Mouse (Mus musculus): ENCODE measurements around the gene Pla2r1. TPM values are rescaled to one million over a fixed set of nuclear protein-coding genes. Genes with fewer than 3 reads are reported as not detected.

Pla2r1 gene
- polyA plus RNA-seq, 1 experiment from 2014 or later = 1.3 TPM

GRCm38 (mm10) chr2:60540346-60540745, 12.8 kb downstream of the Pla2r1 start:
- no peak overlapping the region for H3K27ac ChIP-seq
- H3K4me1 ChIP-seq = peaks cover 8% of the 10 kb centered on the region
- 88% methylated on average over 8 of the region's 8 CpGs for WGBS
- no peaks in the 10 kb centered on the region for H3K27me3 ChIP-seq
- no peak overlapping the region for H3K9ac ChIP-seq
- ATAC-seq (ENCODE audit: low FRiP score, low read depth) = no peak
- H3K9me3 ChIP-seq = no peaks in the 10 kb centered on the region
- H3K4me2 ChIP-seq (replicated peaks) = no peak overlapping the region
- H3K4me3 ChIP-seq = no peak overlapping the region
- H3K36me3 ChIP-seq = no peaks in the 10 kb centered on the region

GRCm38 (mm10) chr2:60538710-60539109, 14.4 kb downstream of the Pla2r1 start:
- Histone ChIP-seq H3K27ac (no peak overlapping the region), H3K4me3 (no peak overlapping the region), H3K27me3 (no peaks in the 10 kb centered on the region), H3K9ac (no peak overlapping the region), H3K9me3 (no peaks in the 10 kb centered on the region), H3K36me3 (no peaks in the 10 kb centered on the region), H3K4me1 (no peaks in the 10 kb centered on the region), H3K4me2 (replicated peaks) (no peak overlapping the region)
- WGBS = 63% methylated on average over 5 of the region's 5 CpGs
- ATAC-seq (ENCODE audit: low FRiP score, low read depth) = no peak

- H3K4me1 ChIP-seq = no peaks in the 10 kb centered on the region
- H3K27me3 ChIP-seq = no peaks in the 10 kb centered on the region
- H3K9me3 ChIP-seq = no peaks in the 10 kb centered on the region
- H3K36me3 ChIP-seq = no peaks in the 10 kb centered on the region
- H3K4me3 ChIP-seq = no peak overlapping the region
- H3K9ac ChIP-seq = no peak overlapping the region
- H3K4me2 ChIP-seq (replicated peaks) = no peak overlapping the region
- no peak overlapping the region for H3K27ac ChIP-seq
- no peak for ATAC-seq (ENCODE audit: low FRiP score, low read depth)
- WGBS = 56% methylated on average over 4 of the region's 4 CpGs
Measured at GRCm38 (mm10) chr2:60538274-60538673, 14.8 kb downstream of the Pla2r1 start.

- WGBS = 78% methylated on average over 8 of the region's 8 CpGs
- no peaks in the 10 kb centered on the region for H3K4me1 ChIP-seq
- H3K4me2 ChIP-seq (replicated peaks) = no peak overlapping the region
- H3K36me3 ChIP-seq = no peaks in the 10 kb centered on the region
- no peak overlapping the region for H3K4me3 ChIP-seq
- no peak for ATAC-seq (ENCODE audit: low FRiP score, low read depth)
- H3K27ac ChIP-seq = no peak overlapping the region
- no peaks in the 10 kb centered on the region for H3K27me3 ChIP-seq
- no peak overlapping the region for H3K9ac ChIP-seq
- H3K9me3 ChIP-seq = no peaks in the 10 kb centered on the region
Measured at GRCm38 (mm10) chr2:60534755-60535154, 18.4 kb downstream of the Pla2r1 start.

GRCm38 (mm10) chr2:60533026-60533425, 20.1 kb downstream of the Pla2r1 start:
- Histone ChIP-seq H3K4me2 (replicated peaks) (no peak overlapping the region), H3K4me3 (no peak overlapping the region), H3K36me3 (no peaks in the 10 kb centered on the region), H3K9me3 (no peaks in the 10 kb centered on the region), H3K9ac (no peak overlapping the region), H3K27ac (no peak overlapping the region), H3K27me3 (no peaks in the 10 kb centered on the region), H3K4me1 (no peaks in the 10 kb centered on the region)
- no peak for ATAC-seq (ENCODE audit: low FRiP score, low read depth)
- WGBS = 83% methylated on average over 3 of the region's 3 CpGs

- no peak overlapping the region for H3K27ac ChIP-seq
- no peaks in the 10 kb centered on the region for H3K36me3 ChIP-seq
- H3K4me1 ChIP-seq = no peaks in the 10 kb centered on the region
- 72% methylated on average over 5 of the region's 5 CpGs for WGBS
- no peak overlapping the region for H3K4me3 ChIP-seq
- ATAC-seq (ENCODE audit: low FRiP score, low read depth) = no peak
- no peak overlapping the region for H3K4me2 ChIP-seq (replicated peaks)
- no peak overlapping the region for H3K9ac ChIP-seq
- no peaks in the 10 kb centered on the region for H3K9me3 ChIP-seq
- no peaks in the 10 kb centered on the region for H3K27me3 ChIP-seq
Measured at GRCm38 (mm10) chr2:60532495-60532894, 20.6 kb downstream of the Pla2r1 start.

- Histone ChIP-seq H3K4me1 (no peaks in the 10 kb centered on the region), H3K4me3 (no peak overlapping the region), H3K4me2 (replicated peaks) (no peak overlapping the region), H3K27ac (no peak overlapping the region), H3K27me3 (no peaks in the 10 kb centered on the region), H3K9ac (no peak overlapping the region), H3K36me3 (no peaks in the 10 kb centered on the region), H3K9me3 (no peaks in the 10 kb centered on the region)
- WGBS = 61% methylated on average over 8 of the region's 8 CpGs
- no peak for ATAC-seq (ENCODE audit: low FRiP score, low read depth)
Measured at GRCm38 (mm10) chr2:60515817-60516216, 37.3 kb downstream of the Pla2r1 start.

- H3K9ac ChIP-seq = no peak overlapping the region
- H3K36me3 ChIP-seq = no peaks in the 10 kb centered on the region
- no peak overlapping the region for H3K4me2 ChIP-seq (replicated peaks)
- no peak overlapping the region for H3K27ac ChIP-seq
- H3K9me3 ChIP-seq = no peaks in the 10 kb centered on the region
- WGBS = 74% methylated on average over 4 of the region's 4 CpGs
- H3K4me3 ChIP-seq = no peak overlapping the region
- no peaks in the 10 kb centered on the region for H3K4me1 ChIP-seq
- no peaks in the 10 kb centered on the region for H3K27me3 ChIP-seq
- ATAC-seq (ENCODE audit: low FRiP score, low read depth) = no peak
Measured at GRCm38 (mm10) chr2:60514863-60515262, 38.2 kb downstream of the Pla2r1 start.

- no peaks in the 10 kb centered on the region for H3K4me1 ChIP-seq
- ATAC-seq (ENCODE audit: low FRiP score, low read depth) = no peak
- no peak overlapping the region for H3K27ac ChIP-seq
- no peak overlapping the region for H3K4me3 ChIP-seq
- no peaks in the 10 kb centered on the region for H3K27me3 ChIP-seq
- H3K9me3 ChIP-seq = no peaks in the 10 kb centered on the region
- no peak overlapping the region for H3K4me2 ChIP-seq (replicated peaks)
- H3K36me3 ChIP-seq = no peaks in the 10 kb centered on the region
- no peak overlapping the region for H3K9ac ChIP-seq
- 92% methylated on average over 1 of the region's 1 CpGs for WGBS
Measured at GRCm38 (mm10) chr2:60510718-60511117, 42.4 kb downstream of the Pla2r1 start.

GRCm38 (mm10) chr2:60505145-60505544, 48.0 kb downstream of the Pla2r1 start:
- Histone ChIP-seq H3K4me1 (peaks cover 5% of the 10 kb centered on the region), H3K9ac (no peak overlapping the region), H3K4me2 (replicated peaks) (no peak overlapping the region), H3K9me3 (no peaks in the 10 kb centered on the region), H3K27ac (no peak overlapping the region), H3K4me3 (no peak overlapping the region), H3K27me3 (no peaks in the 10 kb centered on the region), H3K36me3 (no peaks in the 10 kb centered on the region)
- WGBS = 41% methylated on average over 2 of the region's 2 CpGs
- no peak for ATAC-seq (ENCODE audit: low FRiP score, low read depth)

- H3K4me3 ChIP-seq = no peak overlapping the region
- ATAC-seq (ENCODE audit: low FRiP score, low read depth) = no peak
- H3K36me3 ChIP-seq = no peaks in the 10 kb centered on the region
- no peaks in the 10 kb centered on the region for H3K27me3 ChIP-seq
- H3K9me3 ChIP-seq = no peaks in the 10 kb centered on the region
- no peak overlapping the region for H3K9ac ChIP-seq
- H3K27ac ChIP-seq = no peak overlapping the region
- WGBS = 33% methylated on average over 2 of the region's 2 CpGs
- peaks cover 5% of the 10 kb centered on the region for H3K4me1 ChIP-seq
- no peak overlapping the region for H3K4me2 ChIP-seq (replicated peaks)
Measured at GRCm38 (mm10) chr2:60504718-60505117, 48.4 kb downstream of the Pla2r1 start.

GRCm38 (mm10) chr2:60503991-60504390, 49.1 kb downstream of the Pla2r1 start:
- Histone ChIP-seq H3K4me1 (peaks cover 5% of the 10 kb centered on the region), H3K9ac (no peak overlapping the region), H3K27me3 (no peaks in the 10 kb centered on the region), H3K36me3 (no peaks in the 10 kb centered on the region), H3K27ac (no peak overlapping the region), H3K9me3 (no peaks in the 10 kb centered on the region), H3K4me3 (no peak overlapping the region), H3K4me2 (replicated peaks) (no peak overlapping the region)
- no peak for ATAC-seq (ENCODE audit: low FRiP score, low read depth)
- WGBS = 73% methylated on average over 4 of the region's 4 CpGs

GRCm38 (mm10) chr2:60500583-60501116, 52.5 kb downstream of the Pla2r1 start:
- no peaks in the 10 kb centered on the region for H3K27me3 ChIP-seq
- WGBS = 70% methylated on average over 1 of the region's 1 CpGs
- no peak overlapping the region for H3K27ac ChIP-seq
- no peaks in the 10 kb centered on the region for H3K9me3 ChIP-seq
- no peak overlapping the region for H3K9ac ChIP-seq
- H3K4me2 ChIP-seq (replicated peaks) = no peak overlapping the region
- no peak overlapping the region for H3K4me3 ChIP-seq
- ATAC-seq (ENCODE audit: low FRiP score, low read depth) = no peak
- H3K36me3 ChIP-seq = no peaks in the 10 kb centered on the region
- peaks cover 5% of the 10 kb centered on the region for H3K4me1 ChIP-seq

All from limb, embryonic 13.5 days (tissue).